Mouse (Mus musculus): ENCODE results near the gene Lef1. TPM values are rescaled to one million over a fixed set of nuclear protein-coding genes. Genes with fewer than 3 reads are reported as not detected.

Gene Lef1
- polyA plus RNA-seq, 1 experiment from 2014 or later, result 7.7 TPM

GRCm38 (mm10) chr3:131246579-131247046, 136.3 kb downstream of the Lef1 start:
- 93% methylated on average over 8 of the region's 8 CpGs for WGBS
- Histone ChIP-seq H3K36me3 (no peaks in the 10 kb centered on the region), H3K27me3 (no peaks in the 10 kb centered on the region), H3K9ac (no peak overlapping the region), H3K4me3 (no peak overlapping the region), H3K9me3 (no peaks in the 10 kb centered on the region), H3K4me2 (no peak overlapping the region), H3K4me1 (replicated peaks) (peaks cover 7% of the 10 kb centered on the region; the same call in 1 of the 2 replicates), H3K27ac (replicated peaks) (no peak overlapping the region)
- ATAC-seq (ENCODE audit: low read depth), result no peak

- Histone ChIP-seq H3K4me1 (replicated peaks) (peaks cover 7% of the 10 kb centered on the region; the same call in 1 of the 2 replicates), H3K4me2 (no peak overlapping the region), H3K27me3 (no peaks in the 10 kb centered on the region), H3K27ac (replicated peaks) (no peak overlapping the region), H3K4me3 (no peak overlapping the region), H3K36me3 (no peaks in the 10 kb centered on the region), H3K9ac (no peak overlapping the region), H3K9me3 (no peaks in the 10 kb centered on the region)
- ATAC-seq (ENCODE audit: low read depth), result no peak
- WGBS, result 85% methylated on average over 6 of the region's 6 CpGs
Measured at GRCm38 (mm10) chr3:131247447-131247846, 137.2 kb downstream of the Lef1 start.

- H3K36me3 ChIP-seq, result no peaks in the 10 kb centered on the region
- no peak overlapping the region for H3K27ac ChIP-seq (replicated peaks)
- no peak overlapping the region for H3K4me2 ChIP-seq
- 88% methylated on average over 5 of the region's 5 CpGs for WGBS
- H3K4me3 ChIP-seq, result no peak overlapping the region
- H3K4me1 ChIP-seq (replicated peaks), result peaks cover 7% of the 10 kb centered on the region; the same call in 1 of the 2 replicates
- no peaks in the 10 kb centered on the region for H3K9me3 ChIP-seq
- H3K27me3 ChIP-seq, result no peaks in the 10 kb centered on the region
- no peak for ATAC-seq (ENCODE audit: low read depth)
- H3K9ac ChIP-seq, result no peak overlapping the region
Measured at GRCm38 (mm10) chr3:131247851-131248250, 137.6 kb downstream of the Lef1 start.

- no peak overlapping the region for H3K4me3 ChIP-seq
- no peak overlapping the region for H3K4me2 ChIP-seq
- no peak overlapping the region for H3K9ac ChIP-seq
- H3K27me3 ChIP-seq, result no peaks in the 10 kb centered on the region
- no peak for ATAC-seq (ENCODE audit: low read depth)
- 86% methylated on average over 10 of the region's 10 CpGs for WGBS
- no peaks in the 10 kb centered on the region for H3K36me3 ChIP-seq
- H3K27ac ChIP-seq (replicated peaks), result no peak overlapping the region
- H3K9me3 ChIP-seq, result no peaks in the 10 kb centered on the region
- peaks cover 7% of the 10 kb centered on the region; the same call in 1 of the 2 replicates for H3K4me1 ChIP-seq (replicated peaks)
Measured at GRCm38 (mm10) chr3:131248444-131248843, 138.2 kb downstream of the Lef1 start.

GRCm38 (mm10) chr3:131250283-131250682, 140.0 kb downstream of the Lef1 start:
- Histone ChIP-seq H3K27me3 (no peaks in the 10 kb centered on the region), H3K9ac (no peak overlapping the region), H3K4me1 (replicated peaks) (no peaks in the 10 kb centered on the region), H3K9me3 (no peaks in the 10 kb centered on the region), H3K4me2 (no peak overlapping the region), H3K27ac (replicated peaks) (no peak overlapping the region), H3K4me3 (no peak overlapping the region), H3K36me3 (0 out of 2 replicates have a peak, but pooled peaks cover 5% of the 10 kb centered on the region)
- ATAC-seq (ENCODE audit: low read depth), result no peak
- 96% methylated on average over 2 of the region's 2 CpGs for WGBS

GRCm38 (mm10) chr3:131250978-131251377, 140.7 kb downstream of the Lef1 start:
- Histone ChIP-seq H3K4me1 (replicated peaks) (no peaks in the 10 kb centered on the region), H3K4me3 (no peak overlapping the region), H3K27ac (replicated peaks) (no peak overlapping the region), H3K27me3 (no peaks in the 10 kb centered on the region), H3K9ac (no peak overlapping the region), H3K4me2 (no peak overlapping the region), H3K36me3 (0 out of 2 replicates have a peak, but pooled peaks cover 5% of the 10 kb centered on the region), H3K9me3 (no peaks in the 10 kb centered on the region)
- WGBS, result 90% methylated on average over 13 of the region's 13 CpGs
- ATAC-seq (ENCODE audit: low read depth), result no peak

- no peaks in the 10 kb centered on the region for H3K9me3 ChIP-seq
- 0 out of 2 replicates have a peak, but pooled peaks cover 5% of the 10 kb centered on the region for H3K36me3 ChIP-seq
- no peaks in the 10 kb centered on the region for H3K27me3 ChIP-seq
- ATAC-seq (ENCODE audit: low read depth), result no peak
- H3K4me3 ChIP-seq, result no peak overlapping the region
- H3K4me2 ChIP-seq, result no peak overlapping the region
- no peak overlapping the region for H3K27ac ChIP-seq (replicated peaks)
- H3K4me1 ChIP-seq (replicated peaks), result no peaks in the 10 kb centered on the region
- WGBS, result 94% methylated on average over 7 of the region's 7 CpGs
- H3K9ac ChIP-seq, result no peak overlapping the region
Measured at GRCm38 (mm10) chr3:131251601-131252000, 141.3 kb downstream of the Lef1 start.

- Histone ChIP-seq H3K36me3 (0 out of 2 replicates have a peak, but pooled peaks cover 5% of the 10 kb centered on the region), H3K27me3 (no peaks in the 10 kb centered on the region), H3K9ac (no peak overlapping the region), H3K4me3 (no peak overlapping the region), H3K4me1 (replicated peaks) (no peaks in the 10 kb centered on the region), H3K9me3 (no peaks in the 10 kb centered on the region), H3K4me2 (no peak overlapping the region), H3K27ac (replicated peaks) (no peak overlapping the region)
- ATAC-seq (ENCODE audit: low read depth), result no peak
- WGBS, result 93% methylated on average over 4 of the region's 4 CpGs
Measured at GRCm38 (mm10) chr3:131254991-131255390, 144.7 kb downstream of the Lef1 start.

- no peak for ATAC-seq (ENCODE audit: low read depth)
Measured at GRCm38 (mm10) chr3:131255399-131255981, 145.2 kb downstream of the Lef1 start.

GRCm38 (mm10) chr3:131258921-131259320, 148.7 kb downstream of the Lef1 start:
- no peak for ATAC-seq (ENCODE audit: low read depth)
- 89% methylated on average over 3 of the region's 3 CpGs for WGBS

More at GRCm38 (mm10) chr3:131255399-131255981, 145.2 kb downstream of the Lef1 start:
- no peaks in the 10 kb centered on the region for H3K27me3 ChIP-seq
- no peaks in the 10 kb centered on the region for H3K4me1 ChIP-seq (replicated peaks)
- H3K9ac ChIP-seq, result no peak overlapping the region
- 91% methylated on average over 3 of the region's 3 CpGs for WGBS
- H3K4me2 ChIP-seq, result no peak overlapping the region
- no peak overlapping the region for H3K4me3 ChIP-seq
- H3K9me3 ChIP-seq, result no peaks in the 10 kb centered on the region
- 0 out of 2 replicates have a peak, but pooled peaks cover 5% of the 10 kb centered on the region for H3K36me3 ChIP-seq
- H3K27ac ChIP-seq (replicated peaks), result no peak overlapping the region

GRCm38 (mm10) chr3:131259392-131259965, 149.2 kb downstream of the Lef1 start:
- no peak for ATAC-seq (ENCODE audit: low read depth)
- Histone ChIP-seq H3K36me3 (no peaks in the 10 kb centered on the region), H3K4me1 (replicated peaks) (no peaks in the 10 kb centered on the region), H3K4me2 (no peak overlapping the region), H3K9me3 (no peaks in the 10 kb centered on the region), H3K27ac (replicated peaks) (no peak overlapping the region), H3K4me3 (no peak overlapping the region), H3K27me3 (no peaks in the 10 kb centered on the region), H3K9ac (no peak overlapping the region)
- 92% methylated on average over 9 of the region's 9 CpGs for WGBS

More at GRCm38 (mm10) chr3:131258921-131259320, 148.7 kb downstream of the Lef1 start:
- no peak overlapping the region for H3K9ac ChIP-seq
- no peak overlapping the region for H3K4me2 ChIP-seq
- H3K36me3 ChIP-seq, result 0 out of 2 replicates have a peak, but pooled peaks cover under 1% of the 10 kb centered on the region
- no peaks in the 10 kb centered on the region for H3K4me1 ChIP-seq (replicated peaks)
- no peaks in the 10 kb centered on the region for H3K9me3 ChIP-seq
- H3K4me3 ChIP-seq, result no peak overlapping the region
- H3K27me3 ChIP-seq, result no peaks in the 10 kb centered on the region
- H3K27ac ChIP-seq (replicated peaks), result no peak overlapping the region

GRCm38 (mm10) chr3:131260418-131260817, 150.1 kb downstream of the Lef1 start:
- WGBS, result 95% methylated on average over 6 of the region's 6 CpGs
- ATAC-seq (ENCODE audit: low read depth), result no peak
- Histone ChIP-seq H3K27ac (replicated peaks) (no peak overlapping the region), H3K9me3 (no peaks in the 10 kb centered on the region), H3K4me3 (no peak overlapping the region), H3K27me3 (no peaks in the 10 kb centered on the region), H3K4me1 (replicated peaks) (no peaks in the 10 kb centered on the region), H3K4me2 (no peak overlapping the region), H3K9ac (no peak overlapping the region), H3K36me3 (no peaks in the 10 kb centered on the region)

Data from neural tube, embryonic 13.5 days (tissue).